Mouse (Mus musculus) c-Kit-positive CD71-positive TER-119-negative erythroid progenitor cells, embryonic 14.5 days (primary cell): Measurements from ENCODE around the gene Slc4a1ap.
"Not testable (repeated sequence)": the region's sequence is repeated elsewhere in the genome, so short reads cannot be mapped to it uniquely, and the experiment has no call there.

Source experiments
- DNase-seq: peaks from one replicate; pipeline ENCODE4 v3.0.0-alpha.2; 2013; ENCODE audit warnings: low read depth

The Slc4a1ap gene

DNA sequence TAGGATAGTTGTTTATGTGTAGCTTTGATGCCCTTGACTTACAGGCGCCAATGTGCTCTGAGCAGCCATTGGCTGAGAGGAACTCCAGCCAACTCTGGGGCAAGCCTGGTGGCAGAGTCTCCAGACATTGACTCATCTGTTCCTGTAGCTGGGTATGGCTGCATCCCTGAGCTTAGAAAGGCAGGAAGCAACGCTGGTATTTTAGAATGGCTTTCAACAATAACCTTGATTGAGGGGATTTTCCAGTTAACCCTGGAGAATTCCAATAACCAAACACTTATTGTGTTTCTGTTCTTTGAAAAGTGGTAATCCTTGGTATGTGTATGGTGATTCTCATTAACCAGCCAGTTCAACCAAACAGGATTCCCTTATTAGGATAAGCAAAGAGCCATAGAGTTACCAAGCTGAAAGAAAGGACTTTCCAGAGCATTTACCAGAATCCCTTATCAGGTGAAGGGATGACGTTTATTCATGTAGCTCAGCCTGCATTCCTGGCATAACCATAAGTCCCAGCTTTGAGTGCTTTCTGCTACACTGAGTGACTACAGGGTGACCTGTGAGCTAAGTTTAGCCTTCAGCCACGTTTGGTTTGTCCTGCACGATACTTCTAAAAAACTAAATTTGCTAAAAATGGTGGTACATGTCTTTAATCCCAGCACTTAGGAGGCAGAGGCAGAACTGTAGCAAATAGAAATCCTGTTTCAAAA, 41.3 kb downstream of the Slc4a1ap start:
- DNase-seq: no peak

DNA sequence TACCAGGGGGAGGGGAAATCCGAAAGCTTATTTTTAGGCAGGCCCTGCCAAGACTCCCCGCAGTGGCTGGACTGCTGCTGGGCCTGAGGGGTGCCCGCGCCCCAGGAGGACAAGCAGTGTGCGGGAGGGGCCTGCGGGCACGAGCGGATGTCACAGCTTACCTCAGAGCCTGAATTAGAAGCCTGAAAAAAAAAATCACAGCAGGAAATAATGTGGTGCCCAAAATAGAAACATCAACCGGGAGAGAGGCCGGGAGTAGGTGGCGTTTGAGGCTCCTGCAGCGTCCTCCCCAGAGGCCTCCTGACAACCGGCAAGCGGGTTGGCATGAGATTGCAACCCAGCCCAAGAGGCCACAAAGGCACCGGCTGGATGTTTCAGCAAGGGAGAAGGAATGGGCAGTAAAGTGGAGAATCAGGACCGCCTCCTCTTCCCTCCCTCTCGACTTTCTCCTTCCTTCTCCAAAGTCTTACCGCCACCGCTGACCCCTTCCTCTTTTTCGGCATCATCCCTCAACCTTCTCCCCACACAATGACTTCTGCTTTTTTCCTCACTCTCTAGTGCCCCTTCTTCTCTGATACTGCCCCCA, 44.3 kb downstream of the Slc4a1ap start:
- DNase-seq: no peak

DNA sequence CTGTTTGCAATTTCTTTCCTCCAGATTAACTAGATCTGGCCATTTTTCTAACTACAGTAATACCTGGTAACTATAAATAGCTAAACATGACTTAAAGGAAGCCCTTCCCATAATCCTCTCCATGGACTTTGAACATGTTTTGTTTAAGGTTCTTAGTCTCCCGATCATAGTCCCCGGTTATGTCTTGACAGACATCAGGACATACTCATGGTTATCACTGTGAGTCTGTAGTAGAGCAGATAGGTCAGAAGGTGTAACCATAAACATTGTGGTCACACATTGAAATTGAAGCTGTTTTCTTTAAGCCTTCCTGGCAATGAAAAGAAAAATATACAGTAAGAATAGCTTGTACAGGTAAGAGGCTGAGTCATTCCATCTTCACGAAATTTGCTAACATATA, 46.9 kb downstream of the Slc4a1ap start:
- DNase-seq: no peak

DNA sequence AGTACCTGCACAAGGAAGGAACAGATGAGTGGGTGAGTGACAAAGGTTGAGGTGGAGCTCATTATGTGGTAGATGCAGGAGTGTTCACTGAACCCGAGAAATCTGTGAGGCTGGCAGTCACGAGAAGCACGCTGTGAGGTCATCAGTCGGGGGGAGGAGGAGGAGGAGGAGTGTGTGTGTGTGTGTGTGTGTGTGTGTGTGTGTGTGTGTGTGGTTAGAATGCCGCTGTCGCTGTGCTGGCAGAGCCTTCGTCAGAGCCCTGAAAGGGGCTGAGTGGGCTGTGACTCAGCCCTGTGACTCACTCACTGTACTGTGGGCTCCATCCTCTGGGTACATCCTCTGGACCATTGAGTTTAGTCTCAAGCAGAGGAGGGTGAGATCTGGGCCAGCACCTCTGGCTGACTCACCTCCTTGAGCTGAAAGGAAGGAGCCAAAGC, 49.8 kb downstream of the Slc4a1ap start:
- DNase-seq: no peak

DNA sequence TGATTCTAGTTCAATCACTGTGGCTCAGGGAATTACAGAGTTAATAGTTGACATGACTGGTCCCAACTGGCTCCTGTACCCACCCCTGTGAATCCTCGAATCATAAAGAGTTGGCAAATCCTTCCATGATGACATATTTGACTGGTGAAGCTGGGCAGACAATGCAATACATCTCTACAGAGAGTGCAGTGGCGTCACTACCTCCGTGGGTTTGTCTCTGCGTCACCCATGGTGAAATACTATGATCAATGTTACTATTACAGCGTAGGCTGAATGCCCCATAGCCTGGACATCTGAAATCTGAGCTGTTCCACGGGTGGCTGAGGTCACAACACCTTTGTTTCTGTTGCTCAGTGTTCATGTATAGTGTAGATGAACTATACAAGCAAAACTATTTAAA, 54.5 kb downstream of the Slc4a1ap start:
- DNase-seq: no peak

DNA sequence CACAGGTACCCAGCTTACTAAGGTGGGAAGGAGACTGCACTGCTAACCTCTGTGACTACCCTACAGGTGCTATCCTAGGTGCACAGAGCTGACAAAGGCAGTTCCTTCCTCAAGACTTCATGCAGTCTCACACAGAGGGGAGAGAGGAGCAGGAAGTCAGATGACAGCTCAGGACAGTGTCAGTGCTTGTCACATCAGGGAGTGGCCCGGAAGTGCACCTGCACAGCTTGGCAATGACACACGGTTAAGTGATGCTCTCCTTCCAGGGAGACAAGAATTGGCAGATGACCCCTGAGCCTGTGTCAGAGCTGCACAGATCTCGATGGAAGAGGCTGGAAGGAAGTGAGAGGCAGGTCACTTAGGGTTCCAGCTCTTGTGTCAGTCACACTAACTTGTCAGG, 55.1 kb downstream of the Slc4a1ap start:
- DNase-seq: no peak

DNA sequence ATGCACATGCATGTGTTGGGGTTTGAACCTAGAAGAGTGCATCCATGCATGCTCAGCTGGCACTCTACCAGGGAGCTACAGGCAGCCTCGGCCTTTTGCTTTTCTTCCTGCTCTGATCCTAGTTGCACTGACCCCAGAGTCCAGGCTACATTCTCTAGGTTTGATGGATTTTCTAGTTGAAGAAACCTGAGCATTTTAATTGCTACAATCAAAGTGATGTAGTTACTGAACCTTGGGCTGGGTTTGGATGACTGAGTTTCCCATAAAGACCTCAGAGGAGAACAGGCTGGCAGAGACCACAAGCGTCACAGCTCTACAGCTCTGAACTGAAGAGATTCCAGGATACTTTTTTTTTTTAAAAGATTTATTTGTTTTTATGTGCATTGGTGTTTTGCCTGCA, 56.5 kb downstream of the Slc4a1ap start:
- DNase-seq: no peak

DNA sequence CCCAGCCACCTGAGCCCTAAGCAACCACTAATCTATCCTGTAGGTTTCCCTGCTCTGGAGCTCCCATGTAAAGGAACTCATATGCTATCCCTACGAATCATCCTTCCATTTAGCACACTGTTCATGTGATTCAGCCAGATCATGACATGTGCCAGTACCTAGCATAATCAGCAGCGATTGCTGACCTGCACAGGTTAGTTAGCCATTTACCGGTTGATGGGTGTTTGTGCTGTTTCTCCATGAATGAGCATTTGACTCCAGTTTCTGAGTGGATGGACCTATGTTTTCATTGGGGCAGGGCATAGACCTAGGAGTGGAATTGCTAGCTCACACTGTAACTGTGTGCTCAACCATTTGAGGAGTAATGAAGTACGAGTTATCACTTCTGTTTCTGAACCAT, 58.7 kb downstream of the Slc4a1ap start:
- no peak for DNase-seq

DNA sequence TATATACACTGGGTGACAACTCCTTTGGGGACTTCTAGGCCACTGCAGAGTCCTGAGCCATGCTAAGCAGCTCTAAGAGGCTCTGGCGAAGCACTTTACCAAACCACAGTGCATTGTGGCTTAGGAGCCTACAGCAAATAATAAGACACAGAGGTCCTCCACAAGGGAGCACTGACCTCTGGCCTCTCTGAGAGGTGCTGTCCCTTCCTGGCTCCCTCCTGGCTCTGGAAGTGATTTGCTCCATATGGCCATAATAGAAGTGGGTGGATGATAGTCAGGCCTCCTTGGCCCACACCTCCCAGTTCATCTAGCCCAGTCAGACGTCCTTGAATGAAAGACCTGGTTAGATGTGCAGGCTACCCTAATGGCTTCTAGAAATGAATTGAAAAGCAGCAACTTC, 61.2 kb downstream of the Slc4a1ap start:
- no peak for DNase-seq

DNA sequence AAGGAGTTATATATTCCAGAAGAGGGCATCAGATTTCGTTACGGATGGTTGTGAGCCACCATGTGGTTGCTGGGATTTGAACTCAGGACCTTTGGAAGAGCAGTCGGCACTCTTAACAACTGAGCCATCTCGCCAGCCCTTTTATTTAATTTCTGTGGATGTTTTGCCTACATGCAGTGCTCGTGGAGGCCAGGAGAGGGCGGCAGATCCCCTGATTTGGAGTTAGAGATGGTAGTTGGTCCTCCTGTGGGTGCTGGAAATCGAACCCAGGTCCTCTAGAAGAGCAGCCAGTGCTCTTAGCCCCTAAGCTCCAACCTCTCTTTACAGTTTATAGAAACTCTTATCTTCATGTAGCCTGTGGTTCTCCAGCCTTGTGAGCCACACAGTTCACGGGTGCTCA, 61.9 kb downstream of the Slc4a1ap start:
- DNase-seq: not testable (repeated sequence)

DNA sequence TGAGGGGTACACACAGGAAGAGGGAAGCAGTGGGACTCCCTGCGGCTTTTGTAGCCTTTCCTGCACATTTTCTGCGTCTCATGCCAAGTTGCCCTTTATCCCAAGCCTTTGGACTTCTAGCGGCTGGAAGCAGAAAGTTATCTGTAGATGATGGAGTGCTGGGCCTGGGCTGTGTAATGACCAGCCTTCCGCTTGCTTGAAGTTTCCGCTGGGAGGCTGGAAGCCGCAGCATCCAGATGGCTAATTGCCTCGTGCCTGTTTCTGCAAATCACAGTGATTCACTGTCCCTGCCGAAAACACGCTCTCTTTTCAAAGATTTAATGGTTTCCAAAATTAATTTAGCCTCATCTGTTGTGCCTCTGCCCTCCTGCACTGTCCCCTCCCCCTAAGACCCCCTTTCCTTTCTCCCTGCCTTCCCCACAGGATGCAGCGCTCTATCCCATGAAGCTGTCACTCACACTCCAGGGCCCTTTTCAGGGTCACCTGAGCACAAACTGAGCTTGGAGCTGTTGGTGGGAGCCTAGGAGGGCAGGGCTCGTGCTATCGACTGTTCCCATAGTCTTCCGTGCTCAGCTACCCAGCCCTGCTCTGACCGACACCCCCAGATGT, 63.0 kb downstream of the Slc4a1ap start:
- no peak for DNase-seq

DNA sequence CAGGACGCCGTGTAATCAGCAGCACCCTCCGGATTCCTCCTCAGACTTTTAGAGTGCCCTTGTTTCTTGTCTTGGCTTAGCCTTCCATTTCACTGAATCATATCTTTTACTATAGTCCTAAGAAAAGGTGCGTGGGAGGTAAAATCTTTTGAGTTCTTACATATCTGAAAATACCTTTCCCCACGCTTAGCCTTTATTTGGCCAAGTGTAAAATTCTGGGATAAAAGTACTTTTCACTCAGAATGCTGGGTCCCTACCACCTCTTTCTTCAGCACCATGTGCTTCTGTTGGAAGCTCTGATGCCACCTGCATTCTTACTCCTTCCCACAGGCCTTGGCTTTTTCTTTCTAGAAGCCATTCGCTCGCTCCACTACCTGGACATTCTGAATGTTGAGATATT, 64.3 kb downstream of the Slc4a1ap start:
- DNase-seq: no peak

DNA sequence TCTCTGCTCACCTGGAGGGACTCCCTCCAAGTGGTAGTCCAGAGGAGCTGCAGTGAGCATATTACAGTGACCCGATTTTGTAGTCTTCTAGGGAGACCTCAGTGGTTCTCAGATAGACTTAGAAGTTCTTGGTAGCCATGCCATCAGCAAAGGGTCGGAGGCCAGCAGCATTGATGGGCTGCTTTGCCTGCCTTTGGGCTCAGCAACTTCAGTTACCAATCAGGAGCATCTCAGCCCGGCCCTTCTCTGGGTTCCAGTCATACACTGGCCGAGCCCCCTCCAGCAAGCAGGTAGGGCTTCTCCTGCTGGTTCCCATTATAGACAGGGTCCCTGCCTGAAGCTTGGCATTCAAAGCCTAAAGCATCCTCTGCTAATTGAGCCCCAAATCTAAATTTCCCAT, 69.1 kb downstream of the Slc4a1ap start:
- DNase-seq: no peak

DNA sequence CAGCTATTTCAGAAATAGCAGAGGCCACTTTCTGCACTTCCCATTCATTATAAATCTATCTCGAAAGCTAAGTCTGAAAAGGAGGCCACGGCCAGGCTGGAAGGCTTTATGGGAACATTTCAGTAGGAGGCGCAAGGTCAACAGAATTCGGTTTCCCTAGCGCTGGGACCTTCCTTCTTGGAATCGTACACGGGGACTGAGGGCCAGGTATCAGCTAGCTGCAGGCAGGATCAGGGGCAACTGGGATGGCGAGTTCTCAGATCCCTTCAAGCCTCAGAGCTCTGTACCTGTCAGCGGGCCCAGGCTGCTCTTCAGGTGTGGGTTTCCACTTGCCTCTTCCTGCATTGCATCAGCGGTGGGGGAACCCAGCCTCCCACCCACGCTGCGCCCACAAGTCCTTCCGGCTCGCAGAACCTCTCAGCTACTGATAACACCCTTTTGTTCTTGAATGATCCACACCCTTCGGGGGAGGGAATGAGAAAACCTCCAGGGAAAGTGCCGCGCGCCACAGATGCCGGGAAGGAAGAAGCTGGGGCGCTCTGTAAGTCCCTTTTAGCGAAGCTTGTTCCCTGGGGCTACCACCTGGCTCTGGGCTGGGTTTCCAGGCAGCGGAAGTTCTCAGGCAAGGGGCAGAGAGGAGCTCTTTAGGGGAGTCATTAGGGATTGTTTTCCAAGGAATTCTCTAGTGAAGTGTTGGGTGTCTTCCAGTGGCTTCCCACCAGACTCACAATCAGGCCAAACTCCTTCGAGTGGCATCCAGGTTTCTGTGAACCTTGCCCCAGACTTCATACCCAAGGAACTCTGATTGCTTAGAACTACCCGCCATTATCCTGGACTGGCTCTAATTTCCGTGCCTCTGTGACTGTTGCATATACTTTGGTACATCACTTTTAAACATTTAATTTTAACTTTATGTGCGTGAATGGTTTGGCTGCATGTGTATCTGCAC, 70.0 kb downstream of the Slc4a1ap start, which contains the start of gene Mrpl33:
Mrpl33 (plus strand) TSS at position 455 of the 949 bp plus-strand sequence.
- DNase-seq: peak; percentile 33

DNA sequence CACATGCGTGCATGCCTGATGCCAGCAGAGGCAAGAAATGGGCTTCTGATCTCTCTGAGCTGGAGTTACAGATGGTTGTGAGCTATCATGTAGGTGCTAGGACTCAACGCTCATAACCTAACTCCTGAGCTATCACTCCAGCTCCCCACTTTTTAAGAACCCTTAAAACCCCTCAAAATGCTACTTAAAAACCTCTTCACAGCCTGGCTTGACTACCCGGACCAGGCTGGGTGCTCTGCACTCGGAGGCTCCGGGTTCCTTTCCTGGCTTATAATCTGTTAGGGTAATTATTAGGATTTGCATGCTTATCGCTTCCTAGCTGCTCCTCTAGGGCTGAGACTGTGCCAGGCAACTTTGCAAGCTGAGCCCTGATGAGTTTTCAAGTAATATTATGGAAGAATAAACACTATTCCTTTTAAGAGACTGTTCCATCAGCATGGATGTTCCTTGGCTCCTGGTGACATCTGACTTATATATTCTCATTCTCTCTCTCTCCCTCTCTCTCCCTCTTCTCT, 70.7 kb downstream of the Slc4a1ap start:
- DNase-seq: no peak

DNA sequence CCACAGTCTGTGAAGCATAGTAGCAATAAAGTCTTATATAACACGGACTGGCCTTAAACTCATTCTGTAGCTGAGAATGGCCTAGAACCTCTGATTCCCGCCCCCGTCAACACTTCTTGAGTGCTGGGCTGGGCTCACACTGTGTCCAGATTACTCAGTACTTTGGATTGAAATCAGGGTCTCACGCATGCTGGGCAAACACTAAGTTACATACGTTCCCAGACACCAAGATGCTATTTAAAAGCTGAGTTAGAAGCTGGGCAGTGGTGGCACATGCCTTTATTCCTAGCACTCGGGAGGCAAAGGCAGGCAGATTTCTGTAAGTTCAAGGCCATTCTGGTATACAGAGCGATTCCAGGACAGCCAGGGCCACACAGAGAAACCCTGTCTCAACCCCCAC, 71.3 kb downstream of the Slc4a1ap start:
- DNase-seq: no peak

DNA sequence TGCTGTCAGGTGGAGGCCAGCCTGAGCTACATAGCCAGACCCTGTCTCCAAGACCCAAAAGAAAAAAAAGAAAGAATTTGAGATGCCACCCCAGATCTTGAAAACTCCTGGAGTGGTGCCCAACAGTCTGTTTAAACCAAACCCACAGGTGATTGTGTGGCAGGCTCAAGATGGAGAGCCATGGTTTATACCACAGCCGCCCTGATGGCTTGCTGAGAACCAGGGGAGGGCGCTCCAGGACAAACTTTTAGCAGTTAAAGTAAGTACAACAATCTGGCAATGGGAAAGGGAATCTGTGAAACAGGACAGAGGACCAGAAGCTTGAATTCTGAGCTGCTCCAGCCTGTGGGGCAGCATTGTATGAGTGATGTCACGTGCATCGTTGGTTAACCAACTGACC, 71.8 kb downstream of the Slc4a1ap start:
- peak; percentile 37 for DNase-seq

DNA sequence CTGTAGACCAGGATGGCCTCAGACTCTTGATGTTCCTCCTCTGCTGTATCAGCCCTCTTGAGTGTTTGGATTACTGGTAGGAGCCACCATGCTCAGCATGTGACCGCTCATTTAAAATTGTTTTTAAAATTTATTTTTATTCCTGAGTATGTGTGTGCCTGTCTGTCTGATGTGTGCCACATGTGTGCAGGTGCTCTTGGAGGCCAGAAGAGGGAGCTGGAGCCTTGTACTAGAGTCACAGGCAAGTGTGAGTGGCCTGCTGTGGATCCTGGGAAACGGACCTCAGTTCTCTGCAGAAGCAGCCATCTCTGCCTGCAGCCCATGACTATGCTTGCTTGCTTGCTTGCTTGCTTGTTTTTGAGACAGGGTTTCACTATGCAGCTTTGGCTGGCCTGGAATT, 72.4 kb downstream of the Slc4a1ap start:
- DNase-seq: peak; percentile 28

DNA sequence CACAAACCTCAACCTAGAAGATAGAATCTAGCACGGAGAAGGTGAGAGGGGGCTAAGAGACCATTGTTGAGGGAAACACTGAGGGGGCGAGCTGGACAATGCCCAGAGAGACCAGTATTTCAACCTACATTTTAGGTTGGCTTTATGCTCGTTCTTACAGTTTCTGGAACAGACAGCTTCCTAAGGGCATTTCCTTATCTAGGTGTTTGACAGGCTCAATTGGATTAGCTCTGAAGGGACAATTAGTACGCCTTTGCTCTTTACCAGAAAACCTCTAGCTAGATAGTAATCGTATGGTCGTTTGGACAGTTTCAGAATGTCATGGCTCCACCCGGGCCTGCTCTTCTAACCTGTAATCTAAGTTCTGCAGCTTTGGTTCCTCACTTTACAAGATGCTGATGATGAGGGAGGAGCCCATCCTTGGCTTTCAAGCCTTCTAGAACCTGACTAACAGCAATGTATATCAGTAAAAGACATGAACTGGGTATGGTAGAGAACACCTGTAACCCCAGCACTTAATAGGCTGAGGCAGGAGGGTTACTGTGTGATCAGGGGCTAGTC, 74.4 kb downstream of the Slc4a1ap start:
- DNase-seq: no peak

DNA sequence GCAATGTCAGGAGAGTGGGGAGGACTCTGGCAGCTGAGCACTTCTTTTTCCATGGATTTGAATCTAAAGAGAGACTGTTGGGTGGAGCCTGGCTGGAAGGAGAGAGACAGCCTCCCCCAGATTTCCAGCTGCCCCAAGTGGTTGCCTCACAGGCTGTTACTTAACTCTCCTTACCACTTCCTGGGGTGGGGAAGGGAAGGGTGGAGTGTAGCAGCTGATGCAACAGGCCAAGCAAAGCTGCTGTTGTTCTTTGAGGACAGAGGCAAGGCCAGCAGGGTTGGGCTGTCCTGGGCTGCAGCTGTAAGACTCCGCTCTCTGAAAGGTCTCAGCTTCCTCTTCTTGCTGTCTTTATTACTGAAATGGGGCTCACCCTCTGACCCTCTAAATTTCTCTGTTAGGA, 75.6 kb downstream of the Slc4a1ap start:
- no peak for DNase-seq

DNA sequence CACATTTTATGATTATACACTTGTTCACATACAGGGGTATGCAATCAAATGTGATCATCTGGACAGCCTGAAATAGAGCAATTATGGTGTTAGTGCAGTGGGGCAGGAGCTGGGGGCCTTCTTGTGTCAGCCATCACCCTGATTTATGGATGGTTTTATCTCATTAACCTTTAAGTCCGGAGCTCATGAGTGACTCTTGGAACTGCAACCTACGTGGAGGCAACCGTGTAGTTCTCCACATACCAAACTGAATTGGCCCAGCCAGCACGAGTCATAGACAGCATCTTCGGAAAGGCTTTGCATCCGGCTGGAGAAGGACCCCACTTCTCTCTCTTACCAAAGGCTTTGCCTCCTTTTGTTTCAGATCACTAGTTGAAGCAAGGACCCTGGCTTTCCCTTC, 77.0 kb downstream of the Slc4a1ap start:
- DNase-seq: no peak

DNA sequence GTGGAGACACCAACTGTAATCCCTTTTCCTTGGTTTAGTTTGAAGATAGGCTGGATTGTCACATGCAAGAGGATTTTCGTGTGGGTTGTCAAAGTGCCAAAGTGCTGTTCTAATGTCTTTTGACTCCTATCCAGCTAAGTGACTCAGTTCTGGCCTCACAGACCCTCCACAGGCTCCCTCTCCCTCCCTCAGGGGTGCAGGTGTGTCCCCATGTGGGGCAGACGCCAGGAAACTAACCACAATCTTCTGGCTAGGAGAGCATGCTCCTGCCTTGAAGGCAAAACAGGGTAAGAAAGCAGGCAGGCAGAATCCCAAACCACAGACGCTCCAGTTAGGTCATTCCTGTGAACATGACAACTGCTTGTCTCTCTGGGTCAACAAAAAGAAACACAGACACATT, 79.4 kb downstream of the Slc4a1ap start:
- DNase-seq: no peak
